Mouse (Mus musculus) splenic B cell, adult 2 months (primary cell): ENCODE measurements around the gene Bach2.

Source experiments
- DNase-seq: peaks from one replicate; pipeline ENCODE4 v3.0.0-alpha.2; 2011; ENCODE audit warnings: low read depth, low spot score
- H3K27me3 ChIP-seq: 2 replicates; pipeline ENCODE4 v1.6.1; 2012; ENCODE audit warnings: mild to moderate bottlenecking, low read length, moderate library complexity, mixed read lengths; ENCODE audit not compliant: control insufficient read depth, poor library complexity, insufficient read depth, severe bottlenecking
- H3K36me3 ChIP-seq: 2 replicates; pipeline ENCODE4 v1.6.1; 2012; ENCODE audit warnings: mild to moderate bottlenecking, low read length, moderate library complexity, mixed read lengths; ENCODE audit not compliant: control insufficient read depth, poor library complexity, insufficient read depth, severe bottlenecking

Bach2 gene

DNA sequence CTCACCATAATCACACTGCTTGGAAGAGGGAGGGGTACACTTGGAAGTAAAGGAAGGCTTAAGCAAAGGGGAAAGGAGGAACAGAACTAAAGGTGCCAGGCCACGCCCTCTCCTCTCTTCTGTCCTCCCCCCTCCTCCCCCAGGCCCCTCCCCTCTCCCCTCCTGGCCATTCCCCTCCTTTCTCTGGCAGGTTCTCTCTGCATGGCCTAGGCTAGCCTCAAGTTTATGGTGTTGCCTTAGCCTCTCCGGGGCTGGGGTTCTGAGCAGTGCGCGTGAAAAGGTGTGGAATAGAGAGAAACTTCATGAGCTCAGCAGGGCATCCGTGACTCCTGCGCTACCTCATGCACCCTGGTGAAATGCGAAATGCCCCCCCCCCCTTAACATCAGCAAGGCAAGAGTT, 254.2 kb downstream of the Bach2 start:
- H3K27me3 ChIP-seq = no peaks in the 10 kb centered on the region
- DNase-seq = no peak
- H3K36me3 ChIP-seq = no peaks in the 10 kb centered on the region; the same call in 1 of the 2 replicates

DNA sequence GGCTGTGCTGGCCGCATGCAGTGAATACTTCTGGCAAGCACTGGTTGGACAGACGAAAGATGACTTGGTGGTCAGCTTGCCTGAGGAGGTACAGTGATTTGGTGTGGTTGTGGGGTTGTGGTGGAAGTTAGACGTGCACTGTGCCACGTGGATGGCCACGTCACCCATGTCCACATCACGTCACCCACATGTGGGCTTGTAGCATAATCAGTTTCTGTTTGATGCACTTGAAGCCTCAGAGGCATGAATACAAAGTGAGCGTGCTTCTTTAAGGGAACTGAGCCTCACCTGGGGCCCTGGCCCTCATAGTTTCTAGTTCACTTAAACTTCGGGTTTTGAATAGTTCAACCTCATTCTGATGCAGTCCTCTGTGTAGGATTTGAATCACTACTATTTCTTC, 263.2 kb downstream of the Bach2 start:
- Histone ChIP-seq H3K27me3 (no peaks in the 10 kb centered on the region), H3K36me3 (peaks cover 11% of the 10 kb centered on the region)
- DNase-seq = no peak

DNA sequence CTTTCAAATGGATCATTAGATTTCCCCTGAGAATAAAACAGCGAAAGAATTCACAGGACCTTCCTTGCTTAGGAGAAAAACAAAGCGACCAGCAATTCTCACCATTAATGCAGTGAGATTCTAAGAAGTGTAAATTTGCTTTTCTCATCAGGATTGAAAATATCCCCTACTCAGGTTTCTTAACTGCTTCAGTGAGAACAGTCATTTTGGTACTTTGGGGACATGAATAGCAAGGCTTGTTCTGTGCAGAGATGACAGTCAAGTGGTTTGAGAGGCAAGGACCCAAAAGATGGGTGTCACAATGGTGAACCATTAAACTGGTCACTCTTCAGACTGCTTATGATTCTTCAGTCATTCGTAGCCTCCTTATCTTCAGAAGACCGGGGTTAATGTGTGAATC, 263.6 kb downstream of the Bach2 start:
- no peaks in the 10 kb centered on the region for H3K27me3 ChIP-seq
- DNase-seq = no peak
- H3K36me3 ChIP-seq = peaks cover 13% of the 10 kb centered on the region

DNA sequence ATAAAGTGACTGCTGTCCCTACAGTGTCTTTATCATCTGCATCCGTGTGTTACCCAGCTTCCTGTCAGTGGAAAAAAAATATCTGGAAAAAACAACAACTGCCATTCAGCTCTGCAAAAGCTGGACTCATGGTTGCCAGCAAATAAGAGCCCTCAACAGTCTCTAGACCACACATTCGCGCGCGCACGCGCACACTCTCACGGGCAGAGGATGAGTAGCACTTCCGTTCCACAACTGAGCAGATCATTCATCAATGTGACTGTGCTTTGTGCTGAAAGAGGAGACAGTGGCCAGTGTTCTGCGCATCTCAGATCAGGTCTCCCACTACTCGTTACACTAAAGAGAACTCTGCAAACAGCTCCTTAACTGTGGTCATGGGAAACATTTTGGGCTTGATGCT, 265.6 kb downstream of the Bach2 start:
- no peak for DNase-seq
- H3K27me3 ChIP-seq = no peaks in the 10 kb centered on the region

DNA sequence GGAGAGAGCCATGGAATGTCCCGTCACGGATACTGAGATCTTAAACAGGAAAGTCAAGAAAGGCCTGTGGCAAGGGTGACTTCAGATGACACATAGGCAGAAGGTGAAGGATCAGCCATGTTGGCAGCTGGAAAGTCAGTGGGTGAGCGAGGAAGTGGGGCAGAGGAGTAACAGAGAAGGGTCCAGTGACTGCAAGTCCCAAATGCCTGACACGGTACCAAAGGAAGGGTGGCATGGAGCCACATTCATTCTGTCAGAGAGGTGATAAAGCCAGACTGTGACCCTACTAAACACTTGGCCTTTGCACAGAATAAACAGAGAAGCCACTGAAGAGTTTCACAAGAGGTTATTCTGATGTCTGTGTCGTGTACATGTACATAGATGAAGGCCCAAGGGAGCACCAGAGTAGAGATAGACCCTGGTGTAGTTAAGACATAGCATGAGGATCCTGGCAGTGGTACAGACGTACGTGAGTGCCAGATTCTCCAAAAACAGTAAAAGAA, 267.8 kb downstream of the Bach2 start:
- DNase-seq = no peak
- Histone ChIP-seq H3K36me3 (peaks cover 20% of the 10 kb centered on the region), H3K27me3 (no peaks in the 10 kb centered on the region)

More for the DNA sequence above, 265.6 kb downstream of the Bach2 start:
- peaks cover 19% of the 10 kb centered on the region for H3K36me3 ChIP-seq

DNA sequence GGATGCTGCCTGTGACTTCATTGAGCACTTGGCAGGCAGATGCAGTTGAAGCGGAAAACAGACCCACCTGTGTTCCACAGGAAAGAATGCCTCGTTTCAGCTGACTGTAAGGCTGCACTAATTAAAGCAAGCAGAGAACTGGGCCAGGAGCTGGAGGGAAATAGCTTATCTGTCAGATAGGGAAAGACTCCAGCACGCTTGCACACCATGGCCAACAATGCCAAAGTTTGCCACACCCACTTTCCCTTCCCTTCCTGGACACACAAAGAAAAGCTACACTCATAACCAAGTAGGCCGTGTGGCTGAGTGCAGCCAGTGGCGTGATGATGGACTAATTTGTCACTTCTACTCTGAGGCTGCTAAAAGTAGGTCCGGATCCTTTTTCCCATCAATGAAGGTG, 268.4 kb downstream of the Bach2 start:
- DNase-seq = no peak
- H3K27me3 ChIP-seq = no peaks in the 10 kb centered on the region
- peaks cover 25% of the 10 kb centered on the region for H3K36me3 ChIP-seq

DNA sequence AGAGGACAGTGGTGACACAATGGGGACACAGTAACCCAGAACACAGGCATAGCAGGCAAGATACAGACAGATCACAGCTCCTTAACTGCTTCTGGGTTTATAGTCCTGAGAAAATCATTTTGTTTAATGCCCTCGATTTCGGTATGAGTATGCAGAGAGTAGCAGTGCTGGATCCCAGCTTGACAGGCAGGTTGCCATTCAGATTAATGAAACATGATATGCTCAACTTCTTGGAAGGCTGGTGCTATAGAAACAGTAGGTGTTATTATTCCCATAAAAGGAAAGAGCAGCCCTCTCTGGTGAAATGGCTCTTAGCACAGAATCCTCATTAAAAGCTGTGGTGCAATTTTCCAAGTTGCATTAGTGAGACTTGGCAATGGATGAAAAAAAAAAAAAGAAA, 270.0 kb downstream of the Bach2 start:
- peaks cover 22% of the 10 kb centered on the region for H3K36me3 ChIP-seq
- no peak for DNase-seq
- no peaks in the 10 kb centered on the region for H3K27me3 ChIP-seq

DNA sequence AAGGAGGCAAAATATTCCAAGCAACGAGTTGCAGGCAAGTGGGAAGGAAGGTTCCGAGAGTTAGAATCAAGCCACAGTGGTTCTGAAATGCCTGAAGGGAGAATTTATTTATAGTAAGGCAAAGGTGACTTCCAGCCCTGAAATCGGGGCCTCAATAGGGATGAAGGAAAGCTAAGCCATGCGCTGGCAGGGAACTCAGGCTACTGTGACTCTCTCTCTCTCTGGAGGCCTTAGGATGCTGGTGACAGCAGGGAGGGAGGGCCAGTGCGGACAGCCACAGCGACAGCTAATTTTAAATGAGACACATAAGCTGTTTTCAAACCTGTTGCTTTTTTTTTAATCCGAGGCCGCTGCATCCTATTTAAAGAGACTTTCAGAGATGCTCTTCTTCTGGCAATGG, 270.4 kb downstream of the Bach2 start:
- Histone ChIP-seq H3K36me3 (peaks cover 20% of the 10 kb centered on the region), H3K27me3 (no peaks in the 10 kb centered on the region)
- DNase-seq = no peak

DNA sequence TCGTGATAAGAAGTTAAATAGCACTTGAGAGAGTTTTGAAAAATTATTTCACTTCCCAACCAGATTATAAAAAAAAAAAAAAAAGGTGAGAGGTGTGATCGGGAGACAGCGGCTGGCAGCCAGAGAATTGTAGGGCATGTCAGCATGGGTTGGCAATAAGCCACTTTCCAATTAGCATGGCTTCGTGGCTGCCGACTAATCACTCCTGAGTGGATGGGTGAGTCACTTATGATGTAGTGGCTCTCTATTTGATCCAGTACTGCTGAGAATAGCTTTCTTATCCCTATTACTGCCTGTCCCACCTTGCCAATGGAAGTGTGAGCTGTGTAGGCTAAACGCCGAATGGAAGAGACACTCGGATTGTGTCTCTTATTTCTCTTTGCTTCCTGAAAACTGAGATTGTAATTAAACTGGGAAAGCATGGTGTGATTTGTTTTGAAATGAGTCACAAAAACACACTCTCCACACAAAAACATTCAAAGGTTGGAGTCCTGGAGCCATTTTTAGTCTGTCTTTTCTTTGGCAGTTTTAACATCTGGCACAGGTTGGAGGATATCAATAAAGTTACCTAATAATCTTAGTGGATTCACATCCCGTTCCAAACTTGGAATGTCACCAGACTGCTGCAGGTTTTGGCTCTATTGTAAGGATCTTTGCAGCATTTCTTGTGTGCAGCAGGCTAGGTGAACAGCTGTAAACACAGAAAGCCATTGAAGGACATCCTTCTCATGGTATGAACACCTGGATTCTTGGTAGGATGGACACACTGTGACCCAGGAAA, 271.4 kb downstream of the Bach2 start:
- no peak for DNase-seq
- no peaks in the 10 kb centered on the region for H3K27me3 ChIP-seq
- peaks cover 20% of the 10 kb centered on the region for H3K36me3 ChIP-seq

DNA sequence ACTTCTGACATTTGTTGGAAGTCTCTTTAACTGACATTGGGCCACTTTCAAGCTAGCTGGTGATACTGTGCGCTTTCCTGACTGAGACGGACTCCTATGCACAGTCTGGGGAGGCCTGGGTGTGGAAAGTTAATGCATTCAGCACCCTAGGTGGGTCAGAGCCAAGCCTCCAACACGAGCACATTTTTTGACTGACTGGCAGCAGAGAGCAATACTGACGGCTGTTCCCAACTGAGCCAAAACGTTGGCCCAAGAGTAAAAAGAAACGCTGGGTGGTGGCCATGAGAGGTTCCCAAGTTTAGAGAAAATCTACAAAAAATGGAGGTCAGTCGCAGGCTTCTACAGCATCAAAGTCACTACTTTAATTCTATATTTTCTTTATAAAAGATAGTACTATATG, 272.3 kb downstream of the Bach2 start:
- DNase-seq = no peak
- H3K27me3 ChIP-seq = no peaks in the 10 kb centered on the region
- H3K36me3 ChIP-seq = peaks cover 16% of the 10 kb centered on the region

DNA sequence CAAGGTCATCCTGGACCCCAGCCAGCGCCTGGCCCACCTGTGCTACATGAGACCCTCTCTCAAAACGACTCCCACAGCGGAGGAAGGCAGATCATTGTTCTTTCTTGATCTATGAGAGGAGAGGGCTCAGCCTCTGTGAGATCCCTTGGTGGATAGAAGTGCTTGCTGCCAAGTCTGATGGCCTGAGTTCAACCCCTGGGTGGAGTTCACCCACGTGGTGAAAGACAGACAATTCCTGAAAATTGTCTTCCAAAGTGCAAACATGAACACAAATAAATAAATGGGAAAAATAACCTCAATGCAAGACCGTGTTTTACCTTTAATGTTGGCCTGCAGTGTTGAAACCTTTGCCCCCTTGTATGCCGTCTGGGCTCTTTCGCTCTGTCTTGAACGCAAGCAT, 277.5 kb downstream of the Bach2 start:
- Histone ChIP-seq H3K27me3 (no peaks in the 10 kb centered on the region), H3K36me3 (peaks cover 17% of the 10 kb centered on the region)
- no peak for DNase-seq

DNA sequence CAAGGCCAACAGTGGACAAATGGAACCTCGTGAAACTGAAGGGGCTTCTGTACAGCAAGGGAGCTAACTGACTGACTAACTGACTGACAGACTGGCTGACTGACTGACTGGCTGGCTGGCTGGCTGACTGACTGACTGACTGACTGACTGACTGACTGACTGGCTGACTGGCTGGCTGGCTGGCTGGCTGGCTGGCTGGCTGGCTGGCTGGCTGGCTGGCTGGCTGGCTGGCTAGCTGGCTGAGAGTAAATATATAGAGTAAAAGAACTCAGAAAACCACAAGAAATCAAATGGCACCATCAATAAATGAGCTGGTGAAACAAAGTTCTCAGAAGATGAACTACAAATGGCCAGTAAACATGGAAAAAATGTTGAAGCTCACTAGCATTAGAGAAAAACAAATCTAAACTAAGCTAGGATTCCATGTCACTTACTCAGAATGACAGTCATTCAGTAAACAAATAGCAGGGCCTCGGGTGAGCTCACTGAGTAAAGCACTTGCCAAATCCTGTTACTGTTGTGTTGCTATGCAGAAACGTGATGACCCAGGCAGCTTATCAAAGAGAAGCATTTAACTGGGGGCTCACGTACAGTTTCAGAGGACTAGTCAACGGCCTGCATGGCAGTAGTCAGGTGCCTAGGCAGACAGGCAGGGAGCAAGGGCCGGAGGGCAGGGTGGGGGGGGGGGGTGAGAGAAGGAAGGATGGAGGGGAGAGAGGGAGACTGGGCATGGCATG, 280.4 kb downstream of the Bach2 start:
- DNase-seq = no peak

DNA sequence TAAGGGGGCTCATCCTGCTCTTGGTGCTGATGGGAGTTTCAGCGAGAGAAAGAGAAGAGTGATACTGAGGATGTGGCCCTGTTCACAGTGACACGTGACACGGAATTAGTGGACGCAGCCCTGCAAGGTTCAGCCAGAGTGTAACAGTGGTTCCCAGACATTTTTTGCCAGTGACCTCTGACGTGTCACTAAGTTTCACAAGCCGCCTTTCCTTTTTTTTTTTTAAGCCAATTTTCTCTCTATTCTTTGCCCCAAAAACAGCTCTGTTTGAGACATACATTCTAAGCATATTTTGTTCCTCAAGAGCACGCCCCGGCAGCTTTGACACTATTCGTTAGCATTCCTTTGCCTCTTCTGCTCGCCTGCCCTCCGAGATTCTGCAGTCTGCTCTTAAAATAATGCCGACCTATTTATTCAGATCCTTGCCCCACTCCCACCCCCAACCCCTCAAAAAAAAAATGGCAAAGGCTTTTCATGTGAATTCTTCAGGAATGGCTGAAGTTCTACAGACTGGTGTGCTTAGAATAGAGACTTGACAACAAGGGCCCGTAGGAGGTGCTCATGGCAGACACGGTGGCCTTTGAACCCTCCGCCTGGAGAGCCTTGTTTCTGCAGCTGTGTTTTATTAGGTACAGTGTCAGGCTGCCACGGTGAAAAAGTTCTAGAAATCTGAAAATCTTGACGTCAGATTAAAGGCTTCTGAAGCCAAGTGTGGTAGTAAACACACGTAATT, 282.2 kb downstream of the Bach2 start:
- DNase-seq = no peak
- Histone ChIP-seq H3K36me3 (peaks cover 10% of the 10 kb centered on the region), H3K27me3 (no peaks in the 10 kb centered on the region)

More for the DNA sequence above, 280.4 kb downstream of the Bach2 start:
- Histone ChIP-seq H3K27me3 (no peaks in the 10 kb centered on the region), H3K36me3 (peaks cover 10% of the 10 kb centered on the region)

DNA sequence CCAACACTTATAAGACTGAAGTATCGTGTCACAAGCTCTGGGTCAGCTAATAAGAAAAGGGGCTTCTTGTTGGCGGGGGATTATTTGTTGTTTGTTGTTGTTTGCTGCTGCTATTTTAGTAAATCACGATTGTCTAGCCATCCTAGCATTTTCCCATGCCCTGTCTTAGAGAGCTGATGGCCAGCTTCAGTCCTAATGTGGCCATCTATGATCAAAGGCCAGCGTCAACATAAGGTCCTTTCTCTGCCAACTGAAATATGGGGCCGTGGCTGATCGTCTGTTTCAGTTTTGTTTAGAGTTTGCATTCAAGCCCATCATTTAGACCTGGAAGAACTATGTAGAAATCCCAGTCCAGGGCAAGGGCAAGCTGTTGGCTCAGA, 282.7 kb downstream of the Bach2 start:
- Histone ChIP-seq H3K36me3 (peaks cover 10% of the 10 kb centered on the region), H3K27me3 (no peaks in the 10 kb centered on the region)
- no peak for DNase-seq

DNA sequence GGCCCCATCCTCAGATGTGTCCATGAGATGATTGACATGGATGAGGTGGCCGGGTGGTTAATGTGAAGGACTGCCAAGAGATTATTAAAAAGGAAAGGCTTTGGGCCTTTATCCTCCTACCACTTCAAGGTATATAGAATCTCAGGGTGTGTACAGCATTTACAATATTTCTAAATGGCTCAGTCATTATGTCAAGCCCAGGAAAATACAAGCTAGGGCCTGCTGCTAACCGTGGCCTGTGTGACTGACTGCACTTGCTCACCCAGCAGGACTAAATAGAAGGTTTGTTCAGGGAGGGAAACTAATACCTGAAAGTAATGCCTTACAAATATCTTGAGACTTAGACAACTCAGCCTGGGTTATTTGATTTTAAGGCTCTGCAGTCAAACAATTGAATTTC, 283.4 kb downstream of the Bach2 start:
- Histone ChIP-seq H3K36me3 (peaks cover 10% of the 10 kb centered on the region), H3K27me3 (no peaks in the 10 kb centered on the region)
- DNase-seq = no peak
